Mouse (Mus musculus) CD4-positive naive resting alpha-beta T cell, adult 76 days (primary cell): ENCODE data around the gene Il11ra1. TPM values are rescaled to one million over a fixed set of nuclear protein-coding genes. Genes with fewer than 3 reads are reported as not detected.

Experiments
- total RNA-seq: library from RNA; stranded (reverse); gene quantifications from one replicate; pipeline ENCODE4 v1.2.4, GENCODE M21; 2023

Gene Il11ra1
- total RNA-seq: 13.1 TPM

DNA sequence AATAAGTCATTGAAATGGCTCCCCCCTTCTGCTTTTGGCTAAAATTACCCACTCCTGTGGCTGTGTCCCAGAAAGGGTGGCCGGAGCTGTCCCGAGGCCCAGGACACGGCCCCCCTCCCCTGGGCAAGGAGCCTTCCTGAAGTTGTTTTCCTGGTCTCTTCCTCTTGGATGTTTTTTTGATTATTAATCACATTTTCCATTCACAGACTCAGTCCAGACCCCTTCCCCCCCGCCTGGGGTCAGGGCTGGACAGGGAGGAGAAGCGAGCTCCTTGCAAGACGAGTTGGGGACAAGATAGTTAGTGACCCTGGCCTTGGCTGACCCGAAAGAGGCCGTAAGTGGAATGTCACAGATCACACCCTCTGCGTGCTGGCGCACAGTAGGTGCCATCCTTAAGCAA, at the start of gene Il11ra1:
Il11ra1 (plus strand) TSS at position 207 of the 400 bp plus-strand sequence.

DNA sequence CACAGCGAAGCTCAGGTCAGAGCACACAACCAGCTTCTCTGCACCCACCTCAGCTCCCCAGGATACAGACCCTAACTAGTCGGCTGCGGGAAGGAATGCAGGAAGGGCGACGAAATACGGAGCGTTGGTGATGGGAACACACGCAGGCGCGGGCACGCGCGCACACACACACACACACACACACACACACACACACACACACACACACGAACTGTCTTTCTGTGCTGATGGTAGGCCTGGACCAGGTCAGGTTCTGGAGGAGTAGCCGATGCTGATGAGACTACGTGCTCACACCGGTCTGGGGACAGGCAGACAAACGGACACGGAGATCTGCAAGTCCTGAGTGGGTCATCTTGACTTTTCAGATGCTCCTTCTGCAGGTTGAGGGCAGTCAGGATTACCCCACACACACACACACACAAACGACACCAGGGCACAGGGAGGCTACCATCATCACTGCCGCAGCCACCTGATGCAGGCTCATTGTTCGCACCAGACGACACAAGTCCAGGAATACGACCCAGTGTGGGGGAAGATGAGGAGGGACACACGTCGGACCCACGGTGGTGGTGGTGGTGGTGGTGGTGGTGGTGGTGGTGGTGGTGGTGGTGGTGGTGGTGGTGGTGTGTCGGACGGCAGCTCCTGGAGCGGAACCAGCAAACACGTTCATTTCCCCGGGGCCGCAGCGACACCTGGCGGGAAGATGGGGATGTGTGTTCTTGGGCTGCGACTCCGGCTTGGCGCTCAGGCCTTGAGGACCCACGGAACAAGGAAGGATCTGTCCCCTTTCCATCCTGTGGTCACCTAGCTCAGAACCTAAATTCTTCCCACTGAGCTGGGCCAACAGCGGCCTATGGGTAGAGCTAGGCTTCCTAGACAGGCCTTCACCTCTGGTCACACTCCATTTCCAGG, 2.6 kb upstream of the Il11ra1 start, which contains the start of gene Cntfr:
Cntfr (minus strand) TSS at position 160 of the 912 bp plus-strand sequence.

DNA sequence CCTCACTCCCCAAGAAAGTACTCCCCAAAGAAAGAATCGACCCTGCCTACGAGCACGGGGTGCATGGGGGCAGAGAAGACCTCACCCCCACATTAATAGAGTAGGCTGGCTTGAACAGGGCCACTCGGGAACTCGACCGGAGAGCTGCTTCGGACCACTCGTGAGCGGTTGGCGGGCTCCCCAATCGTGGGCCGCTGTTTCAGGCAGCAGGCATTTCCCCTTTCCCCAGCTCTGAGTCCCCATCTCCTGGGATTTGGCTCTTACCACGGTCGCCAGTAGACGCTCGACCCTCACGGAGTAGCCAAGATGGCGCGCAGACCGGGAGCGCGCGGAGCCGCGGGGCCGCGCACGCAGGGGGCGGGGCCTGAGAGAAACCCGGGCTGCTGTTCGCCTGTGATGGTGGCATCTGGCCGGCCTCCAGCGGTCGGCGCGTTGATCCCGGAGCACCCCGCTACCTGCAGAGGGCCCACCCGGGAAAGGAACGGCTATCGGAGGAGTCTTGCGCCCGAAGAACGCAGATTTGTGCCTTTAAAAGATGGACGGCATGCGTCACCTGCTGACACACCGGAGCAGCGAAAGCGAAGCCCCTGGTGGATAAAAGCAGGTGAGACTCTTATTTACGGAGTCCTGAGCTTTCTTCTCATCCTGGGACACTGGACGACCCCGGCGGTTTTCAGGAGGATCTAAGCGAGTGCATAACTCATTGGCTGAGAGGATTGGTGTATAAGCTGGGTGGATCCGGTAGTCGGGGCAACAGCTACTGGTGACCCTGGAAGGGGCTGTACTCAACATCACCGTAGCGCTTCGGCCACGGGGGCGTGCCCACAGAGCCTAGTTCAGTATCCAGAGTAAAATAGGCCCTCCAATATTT, 13.6 kb downstream of the Il11ra1 start, which contains the start of gene Rpp25l:
Rpp25l (minus strand) TSS at position 338 of the 871 bp plus-strand sequence.

DNA sequence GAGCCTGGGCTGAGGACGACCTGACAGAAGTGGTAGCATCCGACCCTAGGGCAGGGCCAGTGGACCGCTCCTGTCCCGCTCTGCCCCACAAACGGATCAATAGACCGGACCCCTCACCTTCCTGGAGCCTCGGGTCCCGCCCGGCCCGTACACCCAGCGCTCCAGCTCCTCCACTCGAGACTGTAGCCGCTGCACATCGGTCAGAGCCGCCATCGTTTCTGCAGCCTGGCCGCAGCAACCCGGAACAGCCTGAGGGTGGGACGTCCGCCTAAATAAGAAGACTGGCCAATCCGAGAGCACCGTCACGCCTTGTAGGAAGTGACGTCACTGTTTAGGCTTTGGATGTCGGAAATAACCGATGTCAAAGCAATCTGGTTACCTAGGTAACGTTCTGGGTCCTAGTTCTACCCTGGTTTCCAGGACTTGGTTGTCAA, 23.1 kb downstream of the Il11ra1 start, which contains the start of gene Dctn3:
Dctn3 (minus strand) TSS at position 253 of the 434 bp plus-strand sequence.

DNA sequence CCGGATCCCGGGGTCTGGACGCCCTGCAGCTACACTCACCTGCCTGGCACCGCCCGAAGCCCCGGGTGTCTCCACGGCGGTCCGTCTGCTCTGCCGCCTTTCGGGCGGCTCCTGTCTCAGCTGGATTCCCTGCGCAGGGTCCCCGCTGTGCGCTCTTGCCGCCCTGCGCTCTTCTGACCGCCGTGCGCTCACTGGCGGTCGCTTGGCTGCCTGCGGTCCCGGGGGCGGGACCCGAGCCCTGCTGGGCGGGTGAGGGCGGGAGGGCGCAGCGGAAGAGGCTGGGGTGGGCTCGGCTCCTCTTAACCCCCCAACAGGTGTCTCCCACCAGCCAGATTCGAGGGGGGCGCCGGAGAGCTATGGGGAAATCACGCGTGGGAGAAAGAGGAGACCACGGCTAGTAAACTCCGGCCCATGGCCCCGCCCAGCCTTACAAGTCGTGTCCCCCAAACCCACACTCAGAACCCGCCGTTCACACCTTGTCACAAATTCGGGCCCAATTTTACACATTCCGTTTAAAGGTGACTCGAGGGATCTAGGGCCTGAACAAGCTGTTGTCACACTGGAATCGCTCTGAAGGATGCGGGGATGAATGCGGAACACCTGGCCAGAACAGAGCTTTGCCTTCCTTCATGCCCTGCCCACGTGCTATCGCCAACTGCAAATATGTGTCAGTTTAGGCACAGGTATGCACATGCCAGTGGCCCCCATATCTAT, 31.4 kb downstream of the Il11ra1 start, which contains the start of gene Arid3c:
Arid3c (minus strand) TSS at position 91 of the 714 bp plus-strand sequence.

DNA sequence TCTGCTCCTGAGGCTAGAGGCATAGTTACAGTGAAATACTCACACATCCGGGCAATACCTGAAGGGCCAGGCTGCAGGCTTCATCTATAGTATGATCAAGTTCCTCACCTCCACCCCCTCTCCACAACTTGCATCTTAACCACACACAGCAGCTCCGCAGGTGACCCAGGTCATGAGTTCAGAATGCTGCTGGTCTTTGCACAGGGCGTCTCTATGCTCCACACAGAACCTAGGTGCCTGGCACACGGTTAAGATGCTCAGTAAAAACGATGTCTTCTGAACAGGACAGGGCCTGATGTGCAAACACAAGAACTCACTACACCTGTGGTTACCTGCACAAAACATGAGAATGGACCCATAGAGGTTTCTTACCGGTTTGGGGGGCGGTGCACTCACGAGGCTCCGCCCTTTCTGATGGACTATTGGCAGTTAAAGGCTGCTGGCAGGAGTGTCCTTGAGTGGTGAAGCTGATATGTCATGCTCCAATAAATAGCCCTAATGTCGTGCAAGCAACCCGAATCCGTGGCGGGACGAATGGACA, 55.1 kb downstream of the Il11ra1 start, which contains the start of gene Galt:
Galt (plus strand) TSS at position 432 of the 541 bp plus-strand sequence.

DNA sequence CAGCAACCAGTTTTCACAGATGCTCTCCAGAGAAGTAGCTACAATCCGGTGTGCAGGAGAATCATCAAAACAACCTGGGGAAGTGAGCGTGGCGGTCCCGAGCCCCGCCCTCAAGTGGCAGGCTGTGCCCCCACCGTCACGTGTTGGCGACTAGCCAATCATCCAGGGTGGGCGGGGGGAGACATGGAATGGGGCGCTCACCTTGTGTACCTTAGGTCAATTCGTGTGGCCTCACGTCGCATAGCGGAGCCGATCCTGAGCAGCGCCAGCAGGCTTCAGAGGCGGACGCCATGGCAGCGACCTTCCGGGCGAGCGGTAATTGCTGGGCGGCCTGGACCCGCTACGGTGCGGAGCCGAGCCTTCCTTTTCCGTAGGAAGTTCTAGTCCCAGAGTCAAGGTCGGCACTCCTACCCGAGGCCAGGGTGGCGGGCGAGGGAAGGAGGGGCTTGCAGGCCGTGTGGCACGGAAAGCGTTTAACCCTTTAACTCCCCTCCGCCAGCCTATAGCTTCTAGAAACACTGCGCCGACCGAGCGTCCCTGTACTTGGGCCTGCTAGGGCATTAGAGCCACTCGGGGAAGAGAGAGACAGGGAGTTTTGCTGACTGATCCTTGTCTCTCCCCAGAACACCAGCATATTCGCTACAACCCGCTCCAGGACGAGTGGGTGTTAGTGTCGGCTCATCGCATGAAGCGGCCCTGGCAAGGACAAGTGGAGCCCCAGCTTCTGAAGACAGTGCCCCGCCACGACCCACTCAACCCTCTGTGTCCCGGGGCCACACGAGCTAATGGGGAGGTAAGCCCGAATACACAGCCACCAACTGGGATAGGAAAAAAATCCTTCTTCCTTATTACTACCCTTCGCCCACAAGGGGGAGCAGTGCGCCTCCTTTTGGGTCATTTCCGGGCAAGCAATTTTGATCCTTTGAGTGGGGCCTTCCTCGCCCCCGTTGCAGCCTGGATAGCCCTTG, 55.8 kb downstream of the Il11ra1 start, which contains the start of gene Sigmar1:
Sigmar1 (minus strand) TSS at position 820 of the 968 bp plus-strand sequence.

DNA sequence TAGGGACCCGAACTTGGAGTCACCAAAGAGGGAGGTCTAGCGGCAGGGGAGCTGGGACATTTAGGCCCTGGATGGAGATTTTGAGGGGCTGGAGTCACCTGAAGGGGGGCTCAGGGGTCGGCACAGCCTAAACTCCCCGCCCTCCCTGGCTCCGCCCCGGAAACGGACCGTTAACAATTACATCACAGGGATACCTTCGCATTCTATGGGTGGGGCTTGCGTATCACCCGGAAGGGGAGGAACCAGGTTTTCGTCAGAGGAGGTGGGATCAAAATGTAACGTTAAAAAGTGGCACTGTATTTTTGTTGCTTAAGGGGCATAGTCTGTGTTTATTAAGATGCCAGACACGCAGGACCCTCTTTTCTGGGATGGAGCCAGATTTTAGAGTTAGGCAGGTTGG, 74.2 kb downstream of the Il11ra1 start, which contains the start of gene Ccl27a:
Ccl27a (minus strand) TSS at position 246 of the 400 bp plus-strand sequence.

Other genes starting within 250 kb of the Il11ra1 start
- 1.8 TPM for gene Kif24, start 235.1 kb upstream of the Il11ra1 start, total RNA-seq
- gene Nudt2, start 234.8 kb upstream of the Il11ra1 start, total RNA-seq: 5.2 TPM
- not detected for gene AI464131, start 196.9 kb upstream of the Il11ra1 start, total RNA-seq
- not detected for gene 1110017D15Rik, start 182.7 kb upstream of the Il11ra1 start, total RNA-seq
- 7.6 TPM for gene Fam219a, start 130.5 kb upstream of the Il11ra1 start, total RNA-seq
- not detected for gene Dnaic1, start 130.2 kb upstream of the Il11ra1 start, total RNA-seq
- gene Enho, start 59.7 kb upstream of the Il11ra1 start, total RNA-seq: not detected
- gene Cntfr, start 2.9 kb upstream of the Il11ra1 start, total RNA-seq: not detected
- 29.0 TPM for gene Rpp25l, start 13.5 kb downstream of the Il11ra1 start, total RNA-seq
- gene Dctn3, start 23.2 kb downstream of the Il11ra1 start, total RNA-seq: 42.5 TPM
- gene Arid3c, start 31.2 kb downstream of the Il11ra1 start, total RNA-seq: not detected
- gene Galt, start 55.2 kb downstream of the Il11ra1 start, total RNA-seq: 66.2 TPM
- gene Sigmar1, start 56.2 kb downstream of the Il11ra1 start, total RNA-seq: 21.2 TPM
- 7.2 TPM for gene Ccl27a, start 74.3 kb downstream of the Il11ra1 start, total RNA-seq
- gene Gm21541, start 203.6 kb downstream of the Il11ra1 start, total RNA-seq: not detected
- 5.5 TPM for gene Gm20878, start 241.6 kb downstream of the Il11ra1 start, total RNA-seq